ENCODE assay signal across 28 mouse cellular contexts in genomic region chr11:35163396-35163795, GRCm38 (mm10). TPM values are rescaled to one million over a fixed set of nuclear protein-coding genes. Genes with fewer than 3 reads are reported as not detected.
"Had no signal": no experiment of that assay in that cellular context is flagged by ENCODE, and none has a peak within 500 bp of the region (broad histone marks: within the 10 kb centered on the region; RNA-seq: fewer than 3 reads in every experiment).

No protein-coding gene starts in this region.

- H3K9me3 ChIP-seq: embryonic facial prominence, embryonic 10.5 days; embryonic facial prominence, embryonic 12.5 days; embryonic facial prominence, embryonic 13.5 days; embryonic facial prominence, embryonic 15.5 days; forebrain, embryonic 12.5 days; forebrain, embryonic 13.5 days; forebrain, embryonic 15.5 days had no signal

- ATAC-seq: forebrain, embryonic 13.5 days; forebrain, embryonic 14.5 days; forebrain, embryonic 15.5 days; forebrain, embryonic 16.5 days; forebrain, postnatal 0 days had no signal

- H3K36me3 ChIP-seq: embryonic facial prominence, embryonic 10.5 days; embryonic facial prominence, embryonic 12.5 days; embryonic facial prominence, embryonic 13.5 days; embryonic facial prominence, embryonic 15.5 days; forebrain, embryonic 12.5 days; forebrain, embryonic 15.5 days had no signal

- H3K27ac ChIP-seq: embryonic facial prominence, embryonic 10.5 days; embryonic facial prominence, embryonic 12.5 days; embryonic facial prominence, embryonic 13.5 days; embryonic facial prominence, embryonic 15.5 days; forebrain, embryonic 12.5 days; forebrain, embryonic 13.5 days; forebrain, embryonic 15.5 days; gastrocnemius, adult 2 months; heart, adult 2 months had no signal

- H3K4me1 ChIP-seq: forebrain, embryonic 12.5 days; forebrain, embryonic 13.5 days; forebrain, embryonic 15.5 days had no signal

- H3K4me2 ChIP-seq: embryonic facial prominence, embryonic 12.5 days; embryonic facial prominence, embryonic 13.5 days; embryonic facial prominence, embryonic 15.5 days; forebrain, embryonic 12.5 days; forebrain, embryonic 13.5 days; forebrain, embryonic 15.5 days had no signal

- H3K9ac ChIP-seq: embryonic facial prominence, embryonic 12.5 days; embryonic facial prominence, embryonic 13.5 days; embryonic facial prominence, embryonic 15.5 days; forebrain, embryonic 12.5 days; forebrain, embryonic 13.5 days; forebrain, embryonic 15.5 days; forebrain, postnatal 0 days had no signal

- DNase-seq: cerebellum, adult 18-20 months; cerebellum, adult 2 months; cerebellum, adult 8-10 months; cerebellum, adult 9-10 months; cerebellum, adult 9-11 months; cerebellum, postnatal 25 days; cerebellum, postnatal 36 days; embryo, embryonic 11 days; forebrain, postnatal 0 days; gastrocnemius, adult 2 months; gastrocnemius, postnatal 10 days; gastrocnemius, postnatal 14 days; gastrocnemius, postnatal 25 days; gastrocnemius, postnatal 36 days; heart, adult 18-20 months; heart, adult 2 months had no signal

- H3K4me3 ChIP-seq: embryonic facial prominence, embryonic 10.5 days; embryonic facial prominence, embryonic 12.5 days; embryonic facial prominence, embryonic 13.5 days; embryonic facial prominence, embryonic 15.5 days; erythroblast, embryonic 14.5 days; forebrain, embryonic 12.5 days; forebrain, embryonic 13.5 days; forebrain, embryonic 15.5 days; gastrocnemius, adult 2 months; heart, adult 2 months had no signal

- H3K27me3 ChIP-seq: embryonic facial prominence, embryonic 12.5 days; embryonic facial prominence, embryonic 13.5 days; embryonic facial prominence, embryonic 15.5 days; forebrain, embryonic 13.5 days; forebrain, embryonic 15.5 days had no signal

RNA-seq across cellular contexts. Expression of gene Slit3, which starts 42.4 kb away (rescaled TPM):
- total RNA-seq: common myeloid progenitor, adult 5-6 weeks; granulocyte monocyte progenitor cell, adult 5-6 weeks had no signal
- polyA plus RNA-seq: erythroblast, embryonic 14.5 days had no signal
